Mouse (Mus musculus) lung, adult 2 months (tissue): ENCODE results near the gene Grem2.

Source experiments
- CTCF ChIP-seq: fragments of 200-500 bp; IDR thresholded peaks from 2 replicates; pipeline ENCODE4 v1.5.1; 2011; ENCODE audit warnings: mild to moderate bottlenecking, low read length, control low read depth; ENCODE audit not compliant: insufficient read depth
- POLR2A ChIP-seq: fragments of 200-500 bp; IDR thresholded peaks from 2 replicates; pipeline ENCODE4 v1.6.1; 2011; ENCODE audit warnings: low read depth, mild to moderate bottlenecking, control low read depth, low read length, borderline replicate concordance; ENCODE audit errors: extremely low read depth

DNA sequence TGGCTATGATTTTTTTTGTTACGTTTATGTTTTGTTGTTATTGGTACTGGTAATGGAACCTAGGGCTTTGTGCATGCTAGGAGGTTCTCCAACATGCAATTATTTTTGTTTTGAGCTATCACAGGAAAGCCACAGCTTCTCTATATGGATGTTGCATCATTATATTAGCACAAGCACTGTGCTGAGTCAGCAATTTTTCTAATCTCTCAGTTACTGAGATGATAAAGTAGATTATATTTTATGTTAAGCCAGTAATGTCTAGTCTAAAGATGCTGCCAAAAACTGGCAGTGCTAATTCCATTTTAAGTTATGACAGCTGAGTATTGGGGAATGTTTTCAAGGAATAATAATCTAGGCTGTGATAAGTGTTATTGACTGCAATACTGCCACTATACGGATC, 133.0 kb downstream of the Grem2 start:
- no peak for TF ChIP-seq POLR2A
- no peak for TF ChIP-seq CTCF
